Mouse (Mus musculus): ENCODE results near the gene Ifngr1.

DNA sequence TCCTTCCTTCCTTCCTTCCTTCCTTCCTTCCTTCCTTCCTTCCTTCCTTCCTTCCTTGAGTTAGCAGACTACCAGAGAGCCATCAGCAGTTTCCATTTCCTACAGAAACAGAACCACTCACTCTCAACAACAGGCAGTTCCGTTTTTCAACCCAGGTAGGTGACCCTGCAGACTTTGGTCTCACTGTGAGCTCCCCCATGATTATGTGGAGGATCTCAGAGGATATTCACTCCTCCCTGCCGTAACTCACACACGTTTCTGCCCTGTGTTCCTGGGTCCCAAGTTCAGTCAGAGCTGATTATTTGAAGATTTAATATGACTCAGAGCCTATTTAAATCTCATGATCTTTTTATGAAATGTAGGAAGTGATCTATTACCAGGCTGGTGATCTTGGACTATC lies 11.1 kb upstream of the Ifngr1 start:
- no peak for TF ChIP-seq CTCF (IDR thresholded peaks at IDR 0.05; ENCODE audit: insufficient read depth, low read length)
- no peak for TF ChIP-seq POLR2A (IDR thresholded peaks at IDR 0.05; ENCODE audit: borderline replicate concordance, extremely low read depth, low read depth, low read length)

Data from lung, adult 2 months (tissue).